Comparison of ENCODE assay signal across 18 mouse cellular contexts in the genomic region with DNA sequence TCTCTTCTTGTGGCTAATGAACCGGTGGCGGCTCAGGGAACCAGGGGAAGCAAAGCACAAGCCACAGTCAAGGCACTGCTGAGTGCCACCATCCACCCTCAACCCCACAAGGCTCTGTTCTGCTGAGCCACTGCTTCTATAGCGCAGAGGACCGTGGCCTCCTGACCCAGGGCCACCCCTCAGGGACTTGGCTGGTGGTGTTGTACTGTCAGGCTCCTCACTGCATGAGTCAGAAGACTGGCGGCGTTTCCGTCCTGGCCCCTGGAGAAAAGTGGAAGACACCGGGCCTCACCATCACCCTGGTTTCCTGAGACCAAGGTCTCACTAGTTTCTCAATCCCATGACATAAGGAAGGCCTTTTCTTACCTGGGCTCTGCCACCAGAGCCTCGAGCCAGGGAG. TPM values are rescaled to one million over a fixed set of nuclear protein-coding genes. Genes with fewer than 3 reads are reported as not detected.
A peak's percentile ranks its signal among the peaks of the same experiment; 100 is the strongest.
DNase-seq lines count a peak whose midpoint lies in the region; ATAC-seq and TF ChIP-seq lines count a peak whose summit lies in the region.
"Had no signal": no experiment of that assay in that cellular context is flagged by ENCODE, and none has a peak within 500 bp of the region (broad histone marks: within the 10 kb centered on the region; RNA-seq: fewer than 3 reads in every experiment).

No protein-coding gene starts in this region.

- peaks cover 94% of the 10 kb centered on the region for H3K36me3 ChIP-seq in forebrain, embryonic 13.5 days (ENCODE audit: poor library complexity, severe bottlenecking)
- H3K36me3 ChIP-seq in forebrain, embryonic 10.5 days (replicated peaks), result peaks cover 100% of the 10 kb centered on the region
- peaks cover 75% of the 10 kb centered on the region for H3K36me3 ChIP-seq in hindbrain, postnatal 0 days (ENCODE audit: insufficient read depth, low read length)
- H3K36me3 ChIP-seq in hindbrain, embryonic 12.5 days, result peaks cover 87% of the 10 kb centered on the region
- H3K36me3 ChIP-seq in stomach, embryonic 14.5 days (ENCODE audit: control insufficient read depth, insufficient read depth, low read length), result peaks cover 79% of the 10 kb centered on the region
- peaks cover 37% of the 10 kb centered on the region for H3K36me3 ChIP-seq in stomach, postnatal 0 days (ENCODE audit: control insufficient read depth, insufficient read depth, low read length)

- no peak for TF ChIP-seq EP300 in stomach, postnatal 0 days (optimal IDR thresholded peaks at IDR 0.05)

- H3K9ac ChIP-seq in forebrain, embryonic 13.5 days, result no peak overlapping the region
- no peak overlapping the region for H3K9ac ChIP-seq in hindbrain, postnatal 0 days (replicated peaks; ENCODE audit: low read length)
- H3K9ac ChIP-seq in hindbrain, embryonic 12.5 days, result no peak overlapping the region
- no peak overlapping the region for H3K9ac ChIP-seq in stomach, embryonic 14.5 days (replicated peaks; ENCODE audit: low read depth, low read length)
- no peak overlapping the region for H3K9ac ChIP-seq in stomach, postnatal 0 days (ENCODE audit: low read length)
- H3K9ac ChIP-seq: embryonic facial prominence, embryonic 12.5 days; hindbrain, embryonic 15.5 days; liver, embryonic 13.5 days had no signal

- no peaks in the 10 kb centered on the region for H3K27me3 ChIP-seq in forebrain, embryonic 13.5 days
- H3K27me3 ChIP-seq in forebrain, embryonic 10.5 days (ENCODE audit: poor library complexity, severe bottlenecking), result no peaks in the 10 kb centered on the region
- no peaks in the 10 kb centered on the region for H3K27me3 ChIP-seq in hindbrain, postnatal 0 days (ENCODE audit: insufficient read depth, low read length)
- H3K27me3 ChIP-seq in hindbrain, embryonic 12.5 days, result no peaks in the 10 kb centered on the region
- H3K27me3 ChIP-seq in stomach, embryonic 14.5 days (ENCODE audit: control insufficient read depth, insufficient read depth, low read length), result no peaks in the 10 kb centered on the region
- H3K27me3 ChIP-seq in stomach, postnatal 0 days (ENCODE audit: control insufficient read depth, insufficient read depth, low read length), result no peaks in the 10 kb centered on the region
- H3K27me3 ChIP-seq: embryonic facial prominence, embryonic 12.5 days; hindbrain, embryonic 15.5 days; liver, embryonic 13.5 days had no signal

- no peak for TF ChIP-seq CTCF in hindbrain, postnatal 0 days (IDR thresholded peaks at IDR 0.05; ENCODE audit: low read depth)
- TF ChIP-seq CTCF in stomach, postnatal 0 days (IDR thresholded peaks at IDR 0.05; ENCODE audit: low read depth), result no peak

- 0 out of 2 replicates have a peak, but pooled peaks have one; percentile 6 for ATAC-seq in forebrain, embryonic 13.5 days
- ATAC-seq in hindbrain, postnatal 0 days, result no peak
- ATAC-seq in hindbrain, embryonic 12.5 days (ENCODE audit: low FRiP score), result no peak
- no peak for ATAC-seq in stomach, embryonic 14.5 days (ENCODE audit: insufficient number of reproducible peaks, insufficient read depth, low FRiP score, low read depth)
- no peak for ATAC-seq in stomach, postnatal 0 days (ENCODE audit: low FRiP score, low TSS enrichment)
- ATAC-seq: forebrain, embryonic 14.5 days had no signal

- no peak overlapping the region for H3K4me3 ChIP-seq in forebrain, embryonic 13.5 days
- no peak overlapping the region for H3K4me3 ChIP-seq in forebrain, embryonic 10.5 days
- no peak overlapping the region for H3K4me3 ChIP-seq in hindbrain, postnatal 0 days (ENCODE audit: low read length)
- no peak overlapping the region for H3K4me3 ChIP-seq in hindbrain, embryonic 12.5 days
- no peak overlapping the region for H3K4me3 ChIP-seq in stomach, embryonic 14.5 days (ENCODE audit: low read depth, low read length)
- no peak overlapping the region for H3K4me3 ChIP-seq in stomach, postnatal 0 days (ENCODE audit: low read depth, low read length)
- H3K4me3 ChIP-seq: embryonic facial prominence, embryonic 12.5 days; hindbrain, embryonic 15.5 days; liver, embryonic 13.5 days had no signal

- 0 out of 2 replicates have a peak overlapping the region, but pooled peaks have one; percentile 53 for H3K27ac ChIP-seq in forebrain, embryonic 13.5 days
- H3K27ac ChIP-seq in forebrain, embryonic 10.5 days, result no peak overlapping the region
- 0 out of 2 replicates have a peak overlapping the region, but pooled peaks have one; percentile 20 for H3K27ac ChIP-seq in hindbrain, postnatal 0 days
- no peak overlapping the region for H3K27ac ChIP-seq in hindbrain, embryonic 12.5 days
- H3K27ac ChIP-seq in stomach, embryonic 14.5 days (ENCODE audit: low read length), result peak overlapping the region; percentile 48
- H3K27ac ChIP-seq in stomach, postnatal 0 days (replicated peaks), result no peak overlapping the region
- H3K27ac ChIP-seq: embryonic facial prominence, embryonic 12.5 days; liver, embryonic 13.5 days had no signal

- no peak overlapping the region for H3K4me2 ChIP-seq in forebrain, embryonic 13.5 days
- no peak overlapping the region for H3K4me2 ChIP-seq in hindbrain, postnatal 0 days (ENCODE audit: low read depth, low read length)
- no peak overlapping the region for H3K4me2 ChIP-seq in hindbrain, embryonic 12.5 days (replicated peaks)
- no peak overlapping the region for H3K4me2 ChIP-seq in stomach, embryonic 14.5 days (replicated peaks; ENCODE audit: low read depth, low read length)
- no peak overlapping the region for H3K4me2 ChIP-seq in stomach, postnatal 0 days (replicated peaks; ENCODE audit: low read depth)
- H3K4me2 ChIP-seq: embryonic facial prominence, embryonic 12.5 days; hindbrain, embryonic 15.5 days; liver, embryonic 13.5 days had no signal

- H3K4me1 ChIP-seq in forebrain, embryonic 13.5 days, result peaks cover 15% of the 10 kb centered on the region; the same call in 1 of the 2 replicates
- H3K4me1 ChIP-seq in forebrain, embryonic 10.5 days, result peaks cover 26% of the 10 kb centered on the region
- H3K4me1 ChIP-seq in hindbrain, postnatal 0 days (ENCODE audit: insufficient read depth, low read length), result no peaks in the 10 kb centered on the region
- H3K4me1 ChIP-seq in hindbrain, embryonic 12.5 days, result 0 out of 2 replicates have a peak, but pooled peaks cover 3% of the 10 kb centered on the region
- H3K4me1 ChIP-seq in stomach, embryonic 14.5 days (ENCODE audit: control insufficient read depth, insufficient read depth, low read length), result peaks cover 11% of the 10 kb centered on the region
- H3K4me1 ChIP-seq in stomach, postnatal 0 days (replicated peaks; ENCODE audit: control insufficient read depth, insufficient read depth), result no peaks in the 10 kb centered on the region
- H3K4me1 ChIP-seq: embryonic facial prominence, embryonic 12.5 days; hindbrain, embryonic 15.5 days had no signal

- 88% methylated on average over 9 of the region's 9 CpGs for WGBS in forebrain, embryonic 13.5 days
- 92% methylated on average over 9 of the region's 9 CpGs for WGBS in forebrain, embryonic 10.5 days
- WGBS in hindbrain, postnatal 0 days, result 85% methylated on average over 9 of the region's 9 CpGs
- WGBS in hindbrain, embryonic 12.5 days, result 85% methylated on average over 9 of the region's 9 CpGs
- 86% methylated on average over 9 of the region's 9 CpGs for WGBS in stomach, embryonic 14.5 days
- 84% methylated on average over 9 of the region's 9 CpGs for WGBS in stomach, postnatal 0 days

- DNase-seq in forebrain, embryonic 10.5 days (ENCODE audit: extremely low spot score, low spot score), result no peak
- no peak for DNase-seq in hindbrain, postnatal 0 days (ENCODE audit: low spot score)
- no peak for DNase-seq in stomach, postnatal 0 days (ENCODE audit: low spot score)
- DNase-seq in B cell, adult 2 months, result no peak
- DNase-seq in yolk sac, embryonic 10.5 days (ENCODE audit: low spot score), result no peak
- DNase-seq: cerebellum, adult 11-12 months; gastrocnemius, postnatal 36 days; kidney, adult 11 months; kidney, postnatal 4 days; liver, embryonic 13.5 days; right cerebral cortex, postnatal 25 days had no signal

- H3K9me3 ChIP-seq in forebrain, embryonic 13.5 days (replicated peaks), result no peaks in the 10 kb centered on the region
- no peaks in the 10 kb centered on the region for H3K9me3 ChIP-seq in forebrain, embryonic 10.5 days
- H3K9me3 ChIP-seq in hindbrain, postnatal 0 days (ENCODE audit: low read length), result no peaks in the 10 kb centered on the region
- H3K9me3 ChIP-seq in hindbrain, embryonic 12.5 days (replicated peaks), result no peaks in the 10 kb centered on the region
- H3K9me3 ChIP-seq in stomach, embryonic 14.5 days (ENCODE audit: control insufficient read depth, low read depth, low read length), result no peaks in the 10 kb centered on the region
- no peaks in the 10 kb centered on the region for H3K9me3 ChIP-seq in stomach, postnatal 0 days (ENCODE audit: control insufficient read depth, low read length)
- H3K9me3 ChIP-seq: embryonic facial prominence, embryonic 12.5 days; G1E; hindbrain, embryonic 15.5 days; liver, embryonic 13.5 days had no signal

RNA-seq across cellular contexts. Expression of gene Zfp687, which starts 7.5 kb away (rescaled TPM):
- polyA plus RNA-seq in forebrain, embryonic 13.5 days (2015; fragmentation: Nextera tagmentation; extraction: Ambion mirVana), result 26.6 and 27.8 TPM in 2 replicates
- polyA plus RNA-seq in forebrain, embryonic 10.5 days (2016; fragmentation: Nextera tagmentation; extraction: Ambion mirVana), result 42.1 and 44.3 TPM in 2 replicates
- 34.1 and 35.4 TPM in 2 replicates for total RNA-seq in hindbrain, postnatal 0 days (2014; rRNA removed)
- polyA plus RNA-seq in hindbrain, postnatal 0 days (2015; fragmentation: Nextera tagmentation; extraction: Ambion mirVana), result 17.3 and 18.0 TPM in 2 replicates
- 31.8 and 32.8 TPM in 2 replicates for polyA plus RNA-seq in hindbrain, embryonic 12.5 days (2016; fragmentation: Nextera tagmentation; extraction: Ambion mirVana)
- polyA plus RNA-seq in stomach, embryonic 14.5 days (2014; fragmentation: Nextera tagmentation; extraction: Ambion mirVana), result 30.3 and 34.9 TPM in 2 replicates
- polyA plus RNA-seq in stomach, postnatal 0 days (2015; fragmentation: Nextera tagmentation; extraction: Ambion mirVana), result 8.2 and 10.0 TPM in 2 replicates

RNA-seq across cellular contexts. Expression of gene Pi4kb, which starts 33.2 kb away (rescaled TPM):
- 23.6 and 25.5 TPM in 2 replicates for polyA plus RNA-seq in forebrain, embryonic 13.5 days (2015; fragmentation: Nextera tagmentation; extraction: Ambion mirVana)
- polyA plus RNA-seq in forebrain, embryonic 10.5 days (2016; fragmentation: Nextera tagmentation; extraction: Ambion mirVana), result 20.1 and 21.7 TPM in 2 replicates
- 57.1 and 85.4 TPM in 2 replicates for total RNA-seq in hindbrain, postnatal 0 days (2014; rRNA removed)
- polyA plus RNA-seq in hindbrain, postnatal 0 days (2015; fragmentation: Nextera tagmentation; extraction: Ambion mirVana), result 19.2 and 22.7 TPM in 2 replicates
- 24.8 and 26.9 TPM in 2 replicates for polyA plus RNA-seq in hindbrain, embryonic 12.5 days (2016; fragmentation: Nextera tagmentation; extraction: Ambion mirVana)
- polyA plus RNA-seq in stomach, embryonic 14.5 days (2014; fragmentation: Nextera tagmentation; extraction: Ambion mirVana), result 24.7 and 32.8 TPM in 2 replicates
- 10.0 and 11.2 TPM in 2 replicates for polyA plus RNA-seq in stomach, postnatal 0 days (2015; fragmentation: Nextera tagmentation; extraction: Ambion mirVana)

RNA-seq across cellular contexts. Expression of gene Psmd4, which starts 34.7 kb away (rescaled TPM):
- polyA plus RNA-seq in forebrain, embryonic 13.5 days (2015; fragmentation: Nextera tagmentation; extraction: Ambion mirVana), result 299 and 311 TPM in 2 replicates
- 346 and 351 TPM in 2 replicates for polyA plus RNA-seq in forebrain, embryonic 10.5 days (2016; fragmentation: Nextera tagmentation; extraction: Ambion mirVana)
- total RNA-seq in hindbrain, postnatal 0 days (2014; rRNA removed), result 208 and 210 TPM in 2 replicates
- polyA plus RNA-seq in hindbrain, postnatal 0 days (2015; fragmentation: Nextera tagmentation; extraction: Ambion mirVana), result 267 and 272 TPM in 2 replicates
- polyA plus RNA-seq in hindbrain, embryonic 12.5 days (2016; fragmentation: Nextera tagmentation; extraction: Ambion mirVana), result 263 and 276 TPM in 2 replicates
- polyA plus RNA-seq in stomach, embryonic 14.5 days (2014; fragmentation: Nextera tagmentation; extraction: Ambion mirVana), result 229 and 231 TPM in 2 replicates
- 171 and 175 TPM in 2 replicates for polyA plus RNA-seq in stomach, postnatal 0 days (2015; fragmentation: Nextera tagmentation; extraction: Ambion mirVana)

RNA-seq across cellular contexts. Expression of gene Rfx5, which starts 53.8 kb away (rescaled TPM):
- 4.3 TPM in 2 replicates for polyA plus RNA-seq in forebrain, embryonic 13.5 days (2015; fragmentation: Nextera tagmentation; extraction: Ambion mirVana)
- 5.2 and 5.4 TPM in 2 replicates for polyA plus RNA-seq in forebrain, embryonic 10.5 days (2016; fragmentation: Nextera tagmentation; extraction: Ambion mirVana)
- total RNA-seq in hindbrain, postnatal 0 days (2014; rRNA removed), result 13.9 and 18.3 TPM in 2 replicates
- polyA plus RNA-seq in hindbrain, postnatal 0 days (2015; fragmentation: Nextera tagmentation; extraction: Ambion mirVana), result 5.4 and 5.8 TPM in 2 replicates
- polyA plus RNA-seq in hindbrain, embryonic 12.5 days (2016; fragmentation: Nextera tagmentation; extraction: Ambion mirVana), result 9.1 and 9.2 TPM in 2 replicates
- 12.8 and 14.5 TPM in 2 replicates for polyA plus RNA-seq in stomach, embryonic 14.5 days (2014; fragmentation: Nextera tagmentation; extraction: Ambion mirVana)
- polyA plus RNA-seq in stomach, postnatal 0 days (2015; fragmentation: Nextera tagmentation; extraction: Ambion mirVana), result 3.0 and 3.2 TPM in 2 replicates

Comparison
In these comparisons a context has a peak if more than half of its experiments do, and no peak if none do; other contexts are left out.
1. H3K27ac ChIP-seq: peak in forebrain, embryonic 13.5 days (single experiment), hindbrain, postnatal 0 days (single experiment) and stomach, embryonic 14.5 days (single experiment); none in forebrain, embryonic 10.5 days (single experiment), hindbrain, embryonic 12.5 days (single experiment) and stomach, postnatal 0 days (single experiment).